Mouse (Mus musculus): ENCODE results near the gene Spaca5.

Spaca5 gene

DNA sequence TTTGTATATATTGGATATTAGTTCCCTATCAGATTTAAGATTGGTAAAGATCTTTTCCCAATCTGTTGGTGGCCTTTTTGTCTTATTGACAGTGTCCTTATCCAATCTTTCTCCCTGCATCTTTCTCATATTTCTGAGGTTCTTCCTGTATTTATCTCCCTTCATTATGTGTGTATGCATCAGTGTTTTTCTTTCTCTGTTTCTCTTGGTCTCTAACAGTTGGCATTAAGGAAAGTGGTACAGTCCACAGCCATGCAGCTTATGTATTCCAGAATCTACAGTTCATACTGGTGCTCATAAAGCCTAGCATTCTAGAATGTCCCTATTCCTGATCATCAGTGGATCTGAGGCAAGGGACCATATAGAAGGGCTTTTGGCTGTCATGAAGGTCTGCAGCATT lies at the start of gene Spaca5:
TSS of gene Spaca5 (plus strand) at position 301 of the 400 bp plus-strand sequence.
- DNase-seq (ENCODE audit: extremely low spot score) = no peak

DNA sequence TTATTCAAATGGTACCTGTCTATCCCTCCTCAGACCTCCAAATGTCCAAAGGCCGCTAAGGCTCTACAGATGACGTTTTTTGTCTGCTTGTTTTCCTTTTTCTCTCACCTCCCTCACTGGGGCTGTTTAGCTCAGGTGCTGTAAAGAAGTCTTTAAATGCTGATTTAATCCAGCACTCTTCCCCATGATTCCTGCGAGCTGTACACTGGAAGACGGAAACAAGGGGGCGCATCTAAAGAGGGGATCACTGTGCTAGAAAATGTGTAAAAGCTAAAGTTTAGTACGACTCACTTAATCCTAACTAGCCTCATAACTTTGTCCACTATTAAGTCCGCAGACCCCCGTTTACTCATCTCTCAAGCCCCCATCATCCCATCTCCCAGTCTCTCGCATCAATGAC lies 6.7 kb upstream of the Spaca5 start:
- no peak for DNase-seq (ENCODE audit: extremely low spot score)

DNA sequence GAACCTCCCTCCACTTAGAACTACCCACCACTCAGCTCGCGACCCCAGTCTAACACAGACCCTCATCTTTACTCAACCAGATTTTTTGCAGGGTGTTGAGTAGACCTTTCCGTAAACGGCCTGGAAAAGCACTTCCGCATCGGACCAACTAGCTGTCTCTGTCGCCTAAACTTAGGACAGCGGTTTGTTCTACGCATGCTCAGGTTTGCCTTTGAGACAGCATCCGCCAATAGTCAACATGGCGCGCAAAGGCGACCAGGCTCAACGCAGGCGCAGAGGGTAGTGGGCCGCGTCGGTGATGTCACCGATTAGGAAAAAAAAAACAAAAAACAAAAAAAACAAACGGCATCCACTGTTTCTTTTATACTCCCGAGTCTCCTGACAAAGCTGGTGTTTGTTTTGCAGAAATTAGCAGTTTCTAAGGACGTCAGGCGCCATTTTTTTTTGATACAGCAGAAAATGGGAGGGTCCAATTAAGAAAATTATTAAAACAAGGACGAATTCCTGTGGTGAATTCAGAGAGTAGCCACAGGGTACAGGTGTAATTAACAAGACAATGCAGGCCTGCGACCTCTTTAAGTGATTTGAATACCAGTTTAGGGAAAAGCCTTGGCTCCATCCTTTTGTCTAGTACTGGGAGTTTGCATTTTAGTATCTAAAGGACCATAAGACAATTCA lies 6.2 kb upstream of the Spaca5 start, which contains the start of gene Zfp182:
TSS of gene Zfp182 (minus strand) at position 451 of the 678 bp plus-strand sequence.
- DNase-seq (ENCODE audit: extremely low spot score) = peak; percentile 67

DNA sequence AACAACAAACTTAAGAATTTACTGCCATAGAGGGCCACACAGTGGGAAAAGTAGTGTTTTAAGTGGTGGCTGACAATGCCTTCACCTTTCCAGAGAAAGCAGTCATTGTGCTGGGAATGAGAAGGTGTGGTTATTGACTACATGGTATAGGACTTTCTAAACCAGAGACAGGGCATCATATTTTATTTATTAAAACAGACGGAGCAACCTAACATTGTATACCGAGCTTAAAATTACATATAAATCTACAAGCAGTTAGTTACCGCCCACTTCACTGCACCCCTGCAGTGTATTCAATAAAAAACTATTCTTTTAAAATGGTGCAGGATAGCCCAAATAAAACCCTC lies 5.7 kb upstream of the Spaca5 start:
- DNase-seq (ENCODE audit: extremely low spot score) = peak; percentile 0

DNA sequence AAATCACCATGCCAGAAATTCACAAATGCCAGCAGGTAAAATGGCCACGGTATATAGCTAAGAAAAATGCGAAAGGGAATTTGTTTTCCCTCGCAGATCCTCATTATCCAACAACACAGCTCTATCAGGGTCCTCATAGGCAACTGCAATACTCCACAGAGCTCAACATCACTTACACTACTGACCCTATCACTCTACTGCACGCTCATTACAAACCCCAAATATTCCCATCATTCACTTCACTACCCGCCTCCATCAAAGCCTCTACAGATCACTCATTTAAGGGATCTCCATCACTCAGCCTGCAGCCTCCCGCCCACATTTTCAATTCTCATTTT lies 20.4 kb downstream of the Spaca5 start:
- no peak for DNase-seq (ENCODE audit: extremely low spot score)

DNA sequence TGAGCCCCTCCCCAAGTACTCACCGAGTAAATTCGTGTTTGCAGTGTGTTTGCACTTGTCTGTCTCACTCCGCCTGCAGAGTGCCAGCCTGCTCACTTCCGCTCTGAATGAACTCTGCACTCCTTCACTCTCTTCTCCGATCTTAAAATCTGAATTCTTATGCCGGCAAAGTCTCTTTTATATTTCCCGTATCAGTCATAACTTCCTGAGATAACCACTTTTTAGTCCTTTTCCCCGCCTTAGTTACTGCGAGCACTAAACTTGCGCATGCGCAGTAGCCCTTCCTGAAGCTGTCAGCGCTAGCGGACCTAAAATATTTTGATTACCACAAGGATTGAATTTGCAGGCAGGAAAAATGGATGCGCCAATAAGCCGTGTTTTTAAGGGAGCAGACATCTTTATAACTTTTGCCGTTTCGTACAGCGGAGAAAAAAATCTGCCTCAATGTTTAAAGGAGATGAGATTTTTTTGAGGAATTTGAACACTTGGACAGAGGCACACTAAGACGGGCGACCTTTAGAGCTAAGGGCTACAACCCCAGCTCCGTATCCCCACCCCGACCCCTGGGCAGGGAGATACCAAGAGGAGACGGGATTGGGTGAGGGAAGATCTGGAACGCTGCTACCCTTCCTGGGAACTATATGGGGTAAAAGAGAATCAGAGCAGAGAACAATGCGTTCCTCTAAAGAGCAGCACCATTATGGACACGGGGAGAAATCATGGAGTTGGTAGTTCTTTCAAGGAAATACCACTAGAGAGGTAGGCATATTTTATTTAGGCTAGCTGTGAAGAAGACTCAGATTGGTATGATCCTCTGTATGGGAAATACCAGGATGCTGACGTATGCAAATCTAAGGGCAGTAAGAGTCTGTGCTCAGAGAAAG lies 21.0 kb downstream of the Spaca5 start, which contains the start of gene Zfp300:
TSS of gene Zfp300 (minus strand) at position 545 of the 884 bp plus-strand sequence.
- DNase-seq (ENCODE audit: extremely low spot score) = peak; percentile 66

DNA sequence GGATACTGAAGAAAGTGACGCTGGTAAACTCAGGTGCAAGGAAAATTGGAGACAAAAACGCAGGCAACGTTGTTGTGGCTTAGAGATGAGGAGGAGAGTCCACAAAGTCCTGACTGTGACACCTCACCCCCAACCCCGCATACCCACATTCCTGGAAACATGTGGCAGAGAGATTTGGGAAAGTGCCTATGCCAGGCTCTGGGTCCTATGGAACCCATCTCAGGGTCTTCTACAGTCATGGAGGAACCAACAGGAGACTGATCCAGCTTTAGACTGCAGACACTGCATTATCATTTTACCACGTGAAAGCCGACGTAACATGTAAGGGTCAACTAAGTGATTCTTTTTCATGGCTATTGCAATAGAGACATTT lies 21.6 kb downstream of the Spaca5 start:
- no peak for DNase-seq (ENCODE audit: extremely low spot score)

DNA sequence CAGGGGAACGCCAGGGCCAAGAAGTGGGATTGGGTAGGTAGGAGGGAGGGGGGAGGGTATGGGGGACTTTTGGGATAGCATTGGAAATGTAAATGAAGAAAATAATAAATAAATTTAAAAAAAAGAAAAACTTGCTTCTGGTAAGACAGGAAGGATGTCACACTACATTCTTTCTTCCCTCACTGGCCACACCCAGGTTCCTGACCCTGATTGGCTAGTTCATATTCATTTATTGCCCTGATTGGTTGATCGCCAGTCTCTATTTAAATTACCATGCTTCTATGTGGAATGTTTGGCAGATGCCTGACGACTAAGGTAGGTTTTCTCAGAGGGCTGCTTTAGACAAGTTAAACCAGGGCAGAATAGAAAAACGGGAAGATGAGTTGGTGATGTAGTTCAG lies 47.3 kb downstream of the Spaca5 start, which contains the start of gene Ssxa1:
TSS of gene Ssxa1 (plus strand) at position 301 of the 400 bp plus-strand sequence.
- no peak for DNase-seq (ENCODE audit: extremely low spot score)
